Mouse (Mus musculus) hindbrain, postnatal 0 days (tissue): ENCODE measurements at regions not wholly inside any gene's neighbourhood (a gene's known extent, or its start where the extent isn't known, plus 50 kb on each side); places are given as distances from the start of the nearest gene placed in this dataset.

Experiments
- ATAC-seq: fragments of 200-750 bp; cut with Nextera tagmentation; 2 replicates; pipeline ENCODE4 v1.8.0; 2017; ENCODE audit warnings: mild to moderate bottlenecking, moderate TSS enrichment, moderate library complexity
- DNase-seq: peaks from one replicate; pipeline ENCODE4 v3.0.0-alpha.2; 2015; ENCODE audit warnings: low spot score
- H3K27ac ChIP-seq: fragments of 300-500 bp; sonication (generic); 2 replicates; pipeline ENCODE4 v1.5.1; 2014; ENCODE audit warnings: mild to moderate bottlenecking
- H3K27me3 ChIP-seq: fragments of 300-500 bp; sonication (generic); 2 replicates; pipeline ENCODE4 v1.6.1; 2014; ENCODE audit warnings: low read length, mixed read lengths; ENCODE audit not compliant: insufficient read depth
- H3K36me3 ChIP-seq: fragments of 300-500 bp; sonication (generic); 2 replicates; pipeline ENCODE4 v1.6.1; 2014; ENCODE audit warnings: low read length, mixed read lengths; ENCODE audit not compliant: insufficient read depth
- H3K4me1 ChIP-seq: fragments of 300-500 bp; sonication (generic); 2 replicates; pipeline ENCODE4 v1.6.1; 2014; ENCODE audit warnings: antibody characterized with exemption, low read length, mixed read lengths; ENCODE audit not compliant: insufficient read depth
- H3K4me2 ChIP-seq: fragments of 300-500 bp; sonication (generic); 2 replicates; pipeline ENCODE4 v1.6.1; 2014; ENCODE audit warnings: low read depth, mild to moderate bottlenecking, low read length, moderate library complexity, mixed read lengths
- H3K4me3 ChIP-seq: fragments of 300-500 bp; sonication (generic); 2 replicates; pipeline ENCODE4 v1.5.1; 2014; ENCODE audit warnings: low read length
- H3K9ac ChIP-seq: fragments of 300-500 bp; sonication (generic); replicated peaks from 2 replicates; pipeline ENCODE4 v1.6.1; 2014; ENCODE audit warnings: mild to moderate bottlenecking, low read length, moderate library complexity, mixed read lengths
- H3K9me3 ChIP-seq: fragments of 300-500 bp; sonication (generic); 2 replicates; pipeline ENCODE4 v1.6.1; 2016; ENCODE audit warnings: low read length, mixed read lengths
- CTCF ChIP-seq: IDR thresholded peaks from 2 replicates; pipeline ENCODE4 v1.5.1; 2016; ENCODE audit warnings: antibody characterized with exemption, control low read depth, low read depth
- WGBS: fragments of 180-500 bp; shearing (Covaris S2); extraction: QIAGEN DNeasy Blood & Tissue Kit; methylation state at CpG from one replicate; pipeline ENCODE4 v1.1.7; 2014; 5-methylcytosine and 5-hydroxymethylcytosine counted together

DNA sequence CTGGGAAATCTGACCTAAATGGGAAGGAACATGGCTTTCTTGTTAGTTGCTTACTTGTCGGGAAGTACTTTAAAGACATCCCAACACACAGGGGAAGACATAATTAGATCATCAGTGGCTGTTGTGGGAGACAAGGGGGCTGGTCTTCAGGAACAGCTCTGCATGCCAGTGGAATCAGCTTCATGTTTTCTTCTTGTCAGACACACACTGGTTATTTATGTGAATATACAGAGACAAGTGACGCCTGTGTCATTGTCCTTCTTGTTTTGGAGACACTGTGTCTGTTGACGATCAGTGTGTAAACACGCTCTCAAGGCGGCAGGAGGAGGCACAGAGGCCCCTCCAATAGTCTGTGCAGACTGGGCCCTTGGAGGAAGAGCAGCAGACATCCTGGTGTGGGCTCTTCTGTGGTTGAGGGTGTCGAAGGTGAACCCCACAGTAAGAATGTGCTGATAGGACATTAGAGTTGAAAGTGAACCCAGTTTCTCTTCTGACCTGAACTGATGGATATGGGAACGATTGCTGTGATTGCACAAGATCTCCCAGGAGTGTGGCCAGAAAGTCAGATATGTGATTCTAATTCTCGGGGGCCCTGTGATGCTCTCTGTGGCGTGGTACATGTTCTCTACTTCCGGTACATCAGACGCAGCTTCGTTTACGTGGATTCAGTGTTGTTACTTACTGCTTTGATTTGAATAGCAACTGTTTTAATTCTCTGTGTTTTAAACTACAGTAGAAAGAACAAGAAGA is 151.9 kb upstream of the Gm5148 start:
- 0 out of 2 replicates have a peak, but pooled peaks cover 6% of the 10 kb centered on the region for H3K4me1 ChIP-seq
- ATAC-seq (peak; percentile 66), DNase-seq (no peak)
- TF ChIP-seq CTCF = no peak
- no peak overlapping the region for H3K9ac ChIP-seq
- no peak overlapping the region for H3K4me2 ChIP-seq
- H3K4me3 ChIP-seq = no peak overlapping the region
- H3K27ac ChIP-seq = peak overlapping the region; percentile 27; the same call in 1 of the 2 replicates
- no peaks in the 10 kb centered on the region for H3K9me3 ChIP-seq
- H3K27me3 ChIP-seq = no peaks in the 10 kb centered on the region
- no peaks in the 10 kb centered on the region for H3K36me3 ChIP-seq
- 76% methylated on average over 13 of the region's 13 CpGs for WGBS

- Histone ChIP-seq H3K4me2 (no peak overlapping the region), H3K4me3 (no peak overlapping the region), H3K9ac (no peak overlapping the region), H3K9me3 (no peaks in the 10 kb centered on the region), H3K4me1 (0 out of 2 replicates have a peak, but pooled peaks cover 6% of the 10 kb centered on the region), H3K27me3 (no peaks in the 10 kb centered on the region), H3K36me3 (no peaks in the 10 kb centered on the region), H3K27ac (peak overlapping the region; percentile 27; the same call in 1 of the 2 replicates)
- TF ChIP-seq CTCF = peak; percentile 29
- 27% methylated on average over 6 of the region's 6 CpGs for WGBS
- DNase-seq = peak; percentile 73
- peak; percentile 96 for ATAC-seq
Measured at GRCm38 (mm10) chr3:37875331-37876015, 151.2 kb upstream of the Gm5148 start.

DNA sequence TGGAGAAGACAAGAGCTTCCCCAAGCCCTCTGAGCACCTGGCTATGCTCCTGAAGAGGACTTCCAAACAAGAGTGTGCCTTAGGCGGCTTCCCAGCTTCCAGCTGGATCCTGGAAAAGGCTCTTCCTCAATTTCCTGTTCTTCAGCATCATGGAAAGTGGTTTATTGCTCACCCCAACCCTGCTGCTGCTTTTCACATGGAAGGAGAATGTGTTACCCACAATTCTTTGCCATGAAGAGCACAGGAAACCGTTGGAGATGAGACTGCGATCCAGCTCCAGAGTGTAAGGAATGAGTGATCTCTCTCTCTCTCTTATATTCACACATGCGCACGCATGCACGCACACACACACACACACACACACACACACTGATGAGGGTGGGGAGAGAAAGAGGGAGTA is 150.6 kb upstream of the Gm5148 start:
- Histone ChIP-seq H3K4me1 (0 out of 2 replicates have a peak, but pooled peaks cover 6% of the 10 kb centered on the region), H3K9ac (no peak overlapping the region), H3K4me2 (no peak overlapping the region), H3K36me3 (no peaks in the 10 kb centered on the region), H3K27ac (no peak overlapping the region), H3K9me3 (no peaks in the 10 kb centered on the region), H3K4me3 (no peak overlapping the region), H3K27me3 (no peaks in the 10 kb centered on the region)
- TF ChIP-seq CTCF = no peak
- DNase-seq (no peak), ATAC-seq (no peak)
- 70% methylated on average over 6 of the region's 6 CpGs for WGBS

- H3K27ac ChIP-seq = no peak overlapping the region
- H3K9me3 ChIP-seq = no peaks in the 10 kb centered on the region
- ATAC-seq = no peak
Measured at GRCm38 (mm10) chr3:37874346-37874745, 150.1 kb upstream of the Gm5148 start.

GRCm38 (mm10) chr3:37872329-37872728 is 148.0 kb upstream of the Gm5148 start:
- H3K36me3 ChIP-seq = no peaks in the 10 kb centered on the region
- H3K4me1 ChIP-seq = 0 out of 2 replicates have a peak, but pooled peaks cover 6% of the 10 kb centered on the region
- no peak overlapping the region for H3K27ac ChIP-seq
- H3K9me3 ChIP-seq = no peaks in the 10 kb centered on the region
- ATAC-seq (no peak), DNase-seq (no peak)
- H3K9ac ChIP-seq = no peak overlapping the region
- WGBS = 92% methylated on average over 3 of the region's 3 CpGs
- no peak overlapping the region for H3K4me3 ChIP-seq
- no peaks in the 10 kb centered on the region for H3K27me3 ChIP-seq
- no peak overlapping the region for H3K4me2 ChIP-seq
- TF ChIP-seq CTCF = no peak

More at GRCm38 (mm10) chr3:37874346-37874745, 150.1 kb upstream of the Gm5148 start:
- no peak for DNase-seq
- Histone ChIP-seq H3K4me1 (0 out of 2 replicates have a peak, but pooled peaks cover 6% of the 10 kb centered on the region), H3K4me2 (no peak overlapping the region), H3K27me3 (no peaks in the 10 kb centered on the region), H3K4me3 (no peak overlapping the region), H3K9ac (no peak overlapping the region), H3K36me3 (no peaks in the 10 kb centered on the region)
- no peak for TF ChIP-seq CTCF
- WGBS = 86% methylated on average over 1 of the region's 1 CpGs

DNA sequence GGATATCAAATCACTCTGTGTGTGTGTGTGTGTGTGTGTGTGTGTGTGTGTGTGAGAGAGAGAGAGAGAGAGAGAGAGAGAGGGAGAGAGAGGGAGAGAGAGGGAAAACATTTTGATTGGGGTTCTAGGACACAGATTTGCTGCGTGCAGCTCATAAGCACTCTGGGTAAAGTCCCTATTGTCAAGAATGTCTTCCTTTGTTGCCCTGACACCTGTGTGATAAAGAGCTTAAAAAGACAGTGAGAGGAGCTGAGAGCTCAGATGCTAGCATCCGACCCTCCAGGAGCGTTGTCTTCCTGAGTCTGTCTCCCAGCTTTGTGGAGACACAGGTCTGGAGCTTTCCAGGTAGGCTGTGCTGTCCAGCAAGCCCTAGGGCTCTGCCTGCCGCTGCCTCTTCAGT is 146.8 kb upstream of the Gm5148 start:
- H3K36me3 ChIP-seq = no peaks in the 10 kb centered on the region
- 64% methylated on average over 4 of the region's 4 CpGs for whole genome bisulfite sequencing

More for the DNA sequence above, 146.8 kb upstream of the Gm5148 start:
- no peak overlapping the region for H3K9ac ChIP-seq
- H3K9me3 ChIP-seq = no peaks in the 10 kb centered on the region
- DNase-seq = no peak
- TF ChIP-seq CTCF = no peak
- no peaks in the 10 kb centered on the region for H3K27me3 ChIP-seq
- ATAC-seq = no peak
- H3K27ac ChIP-seq = no peak overlapping the region
- no peak overlapping the region for H3K4me3 ChIP-seq
- H3K4me2 ChIP-seq = no peak overlapping the region
- H3K4me1 ChIP-seq = 0 out of 2 replicates have a peak, but pooled peaks cover 6% of the 10 kb centered on the region
